Mouse (Mus musculus) intestine, postnatal 0 days (tissue): ENCODE data around the gene Setd7. TPM values are rescaled to one million over a fixed set of nuclear protein-coding genes. Genes with fewer than 3 reads are reported as not detected.

Experiments used
- ATAC-seq: fragments of 200-750 bp; cut with Nextera tagmentation; 2 replicates; pipeline ENCODE4 v1.8.0; 2017; ENCODE audit warnings: mild to moderate bottlenecking, moderate TSS enrichment, moderate library complexity
- H3K27ac ChIP-seq: fragments of 300-500 bp; sonication (generic); 2 replicates; pipeline ENCODE4 v1.5.1; 2014; ENCODE audit warnings: mild to moderate bottlenecking, low read depth, low read length, moderate library complexity
- H3K27me3 ChIP-seq: fragments of 300-500 bp; sonication (generic); replicated peaks from 2 replicates; pipeline ENCODE4 v1.6.1; 2014; ENCODE audit warnings: low read length, mixed read lengths; ENCODE audit not compliant: control insufficient read depth, insufficient read depth
- H3K36me3 ChIP-seq: fragments of 300-500 bp; sonication (generic); 2 replicates; pipeline ENCODE4 v1.6.1; 2014; ENCODE audit warnings: mild to moderate bottlenecking, moderate library complexity; ENCODE audit not compliant: control insufficient read depth, insufficient read depth
- H3K4me1 ChIP-seq: fragments of 300-500 bp; sonication (generic); replicated peaks from 2 replicates; pipeline ENCODE4 v1.6.1; 2014; ENCODE audit warnings: antibody characterized with exemption, low read length, mixed read lengths; ENCODE audit not compliant: control insufficient read depth, insufficient read depth
- H3K4me2 ChIP-seq: fragments of 300-500 bp; sonication (generic); replicated peaks from 2 replicates; pipeline ENCODE4 v1.6.1; 2014; ENCODE audit warnings: low read depth, mild to moderate bottlenecking, moderate library complexity
- H3K4me3 ChIP-seq: fragments of 300-500 bp; sonication (generic); 2 replicates; pipeline ENCODE4 v1.5.1; 2014; ENCODE audit warnings: low read depth, low read length
- H3K9ac ChIP-seq: fragments of 300-500 bp; sonication (generic); 2 replicates; pipeline ENCODE4 v1.6.1; 2014; ENCODE audit warnings: mild to moderate bottlenecking, low read depth, low read length
- H3K9me3 ChIP-seq: fragments of 300-500 bp; sonication (generic); 2 replicates; pipeline ENCODE4 v1.6.1; 2016; ENCODE audit warnings: mixed run types; ENCODE audit not compliant: control insufficient read depth
- CTCF ChIP-seq: sonication (generic); IDR thresholded peaks from 2 replicates; pipeline ENCODE4 v1.5.1; 2016; ENCODE audit warnings: low read depth, mild to moderate bottlenecking, control low read depth, antibody characterized with exemption, moderate library complexity
- WGBS: fragments of 180-500 bp; shearing (Covaris S2); extraction: QIAGEN DNeasy Blood & Tissue Kit; methylation state at CpG from one replicate; pipeline ENCODE4 v1.1.7; 2014; 5-methylcytosine and 5-hydroxymethylcytosine counted together
- polyA plus RNA-seq: library from polyadenylated mRNA; unstranded; fragments of >200 nt; fragmentation: Nextera tagmentation; extraction: Ambion mirVana; gene quantifications from 2 replicates; pipeline ENCODE4 v1.2.1, GENCODE M21; 2015

The Setd7 gene
- polyA plus RNA-seq, 1 experiment from 2014 or later = 1.6 TPM

GRCm38 (mm10) chr3:51468530-51468929, 92.1 kb downstream of the Setd7 start:
- Histone ChIP-seq H3K36me3 (peaks cover 66% of the 10 kb centered on the region), H3K27ac (no peak overlapping the region)

More at GRCm38 (mm10) chr3:51468530-51468929, 92.1 kb downstream of the Setd7 start:
- no peak overlapping the region for H3K9ac ChIP-seq
- H3K27me3 ChIP-seq = no peaks in the 10 kb centered on the region
- no peak overlapping the region for H3K4me2 ChIP-seq
- no peaks in the 10 kb centered on the region for H3K4me1 ChIP-seq
- no peaks in the 10 kb centered on the region for H3K9me3 ChIP-seq
- WGBS = 63% methylated on average over 2 of the region's 2 CpGs
- no peak overlapping the region for H3K4me3 ChIP-seq
- ATAC-seq = no peak
- no peak for TF ChIP-seq CTCF

Other genes with a start within 250 kb of the Setd7 start
- 38.6 and 40.7 TPM in 2 replicates for gene Elf2, start 220.2 kb downstream of the Setd7 start, polyA plus RNA-seq
- 0.41 and 0.59 TPM in 2 replicates for gene Mgarp, start 164.1 kb downstream of the Setd7 start, polyA plus RNA-seq
- gene Ndufc1, start 151.9 kb downstream of the Setd7 start, polyA plus RNA-seq = 1,384 and 1,395 TPM in 2 replicates
- gene Naa15, start 145.7 kb downstream of the Setd7 start, polyA plus RNA-seq = 14.4 and 16.3 TPM in 2 replicates
- 16.3 and 17.8 TPM in 2 replicates for gene Rab33b, start 77.0 kb downstream of the Setd7 start, polyA plus RNA-seq
- gene Mgst2, start 99.5 kb upstream of the Setd7 start, polyA plus RNA-seq = 128 and 153 TPM in 2 replicates